Comparison of ENCODE assay signal across 13 mouse cellular contexts in the genomic region with DNA sequence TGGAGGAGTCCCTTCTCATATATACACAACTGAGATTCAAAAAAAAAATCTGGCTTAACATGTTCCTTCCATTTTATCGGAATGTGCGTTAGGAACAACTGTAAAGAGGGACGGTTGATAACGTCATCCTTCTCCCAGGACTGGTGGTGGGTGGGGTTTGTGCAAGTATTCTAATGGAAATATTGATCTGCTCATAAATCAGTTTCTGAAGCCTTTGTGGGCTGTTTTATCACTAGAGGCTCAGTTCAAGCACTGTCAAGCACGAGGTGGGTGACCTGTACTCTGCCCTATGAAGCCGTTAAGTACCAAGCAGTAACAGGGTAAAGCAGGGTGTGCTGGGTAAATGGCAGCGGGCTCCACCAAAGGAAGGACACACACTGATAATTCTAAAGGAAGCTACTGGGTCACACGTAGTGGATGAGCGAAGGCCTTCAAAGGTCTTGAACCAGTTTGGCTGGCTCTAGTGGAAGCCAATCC. TPM values are rescaled to one million over a fixed set of nuclear protein-coding genes. Genes with fewer than 3 reads are reported as not detected.
DNase-seq lines count a peak whose midpoint lies in the region; ATAC-seq lines count a peak whose summit lies in the region.
"Had no signal": no experiment of that assay in that cellular context is flagged by ENCODE, and none has a peak within 500 bp of the region (broad histone marks: within the 10 kb centered on the region; RNA-seq: fewer than 3 reads in every experiment).

No protein-coding gene starts in this region.

- ATAC-seq in hindbrain, embryonic 11.5 days (ENCODE audit: low FRiP score) = peak; percentile 41
- peak; percentile 24; the same call in 1 of the 2 replicates for ATAC-seq in forebrain, embryonic 15.5 days (replicated peaks)
- peak; percentile 64 for ATAC-seq in intestine, embryonic 14.5 days (replicated peaks; ENCODE audit: low FRiP score, low TSS enrichment, low read depth)

- no peak overlapping the region for H3K9ac ChIP-seq in hindbrain, embryonic 11.5 days (ENCODE audit: low read depth, low read length)
- no peak overlapping the region for H3K9ac ChIP-seq in forebrain, embryonic 15.5 days (replicated peaks)
- no peak overlapping the region for H3K9ac ChIP-seq in intestine, embryonic 14.5 days (ENCODE audit: low read length)
- H3K9ac ChIP-seq: embryonic facial prominence, embryonic 12.5 days had no signal

- no peak overlapping the region for H3K4me3 ChIP-seq in hindbrain, embryonic 11.5 days (ENCODE audit: low read depth, low read length)
- H3K4me3 ChIP-seq in hindbrain, embryonic 10.5 days = no peak overlapping the region
- no peak overlapping the region for H3K4me3 ChIP-seq in forebrain, embryonic 15.5 days
- no peak overlapping the region for H3K4me3 ChIP-seq in intestine, embryonic 14.5 days (ENCODE audit: low read depth, low read length)
- H3K4me3 ChIP-seq: embryonic facial prominence, embryonic 12.5 days; heart, embryonic 10.5 days had no signal

- no peaks in the 10 kb centered on the region for H3K36me3 ChIP-seq in hindbrain, embryonic 11.5 days (ENCODE audit: control insufficient read depth, insufficient read depth, low read length)
- no peaks in the 10 kb centered on the region for H3K36me3 ChIP-seq in hindbrain, embryonic 10.5 days
- H3K36me3 ChIP-seq in forebrain, embryonic 15.5 days = no peaks in the 10 kb centered on the region
- no peaks in the 10 kb centered on the region for H3K36me3 ChIP-seq in intestine, embryonic 14.5 days (ENCODE audit: control insufficient read depth, insufficient read depth, low read length)
- H3K36me3 ChIP-seq: embryonic facial prominence, embryonic 12.5 days; heart, embryonic 10.5 days had no signal

- H3K4me1 ChIP-seq in hindbrain, embryonic 11.5 days (replicated peaks; ENCODE audit: control insufficient read depth, insufficient read depth, low read length) = no peaks in the 10 kb centered on the region
- H3K4me1 ChIP-seq in hindbrain, embryonic 10.5 days (replicated peaks) = no peaks in the 10 kb centered on the region
- 0 out of 2 replicates have a peak, but pooled peaks cover 3% of the 10 kb centered on the region for H3K4me1 ChIP-seq in forebrain, embryonic 15.5 days
- no peaks in the 10 kb centered on the region for H3K4me1 ChIP-seq in intestine, embryonic 14.5 days (replicated peaks; ENCODE audit: control insufficient read depth, insufficient read depth, low read length)
- H3K4me1 ChIP-seq: embryonic facial prominence, embryonic 12.5 days; heart, embryonic 10.5 days had no signal

- no peak overlapping the region for H3K27ac ChIP-seq in hindbrain, embryonic 11.5 days (ENCODE audit: low read depth, low read length)
- H3K27ac ChIP-seq in hindbrain, embryonic 10.5 days = no peak overlapping the region
- no peak overlapping the region for H3K27ac ChIP-seq in forebrain, embryonic 15.5 days (replicated peaks)
- no peak overlapping the region for H3K27ac ChIP-seq in intestine, embryonic 14.5 days (ENCODE audit: low read depth)
- H3K27ac ChIP-seq: embryonic facial prominence, embryonic 12.5 days; heart, embryonic 10.5 days had no signal

- H3K4me2 ChIP-seq in hindbrain, embryonic 11.5 days (replicated peaks; ENCODE audit: low read depth, low read length) = no peak overlapping the region
- no peak overlapping the region for H3K4me2 ChIP-seq in forebrain, embryonic 15.5 days (replicated peaks)
- H3K4me2 ChIP-seq in intestine, embryonic 14.5 days (ENCODE audit: low read length) = no peak overlapping the region
- H3K4me2 ChIP-seq: embryonic facial prominence, embryonic 12.5 days had no signal

- 84% methylated on average over 9 of the region's 9 CpGs for WGBS in hindbrain, embryonic 11.5 days
- 87% methylated on average over 9 of the region's 9 CpGs for WGBS in hindbrain, embryonic 10.5 days
- 87% methylated on average over 9 of the region's 9 CpGs for WGBS in forebrain, embryonic 15.5 days
- WGBS in intestine, embryonic 14.5 days = 69% methylated on average over 9 of the region's 9 CpGs

- DNase-seq in hindbrain, embryonic 11.5 days (ENCODE audit: low spot score) = peak; percentile 19
- no peak for DNase-seq in hindbrain, embryonic 10.5 days (ENCODE audit: low spot score)
- DNase-seq in Muller cell, postnatal 12 days (ENCODE audit: inconsistent ontology term) = peak; percentile 17
- DNase-seq in intestine, embryonic 14.5 days (ENCODE audit: low spot score) = no peak
- no peak for DNase-seq in lung, adult 18-20 months
- DNase-seq in yolk sac, embryonic 10.5 days (ENCODE audit: low spot score) = no peak
- DNase-seq in cerebellum, postnatal 4 days (ENCODE audit: low spot score in 2 of 2) = no peak
- DNase-seq: cerebellum, adult 11 months; gastrocnemius, postnatal 14 days; lung, adult 2 months had no signal

- no peaks in the 10 kb centered on the region for H3K27me3 ChIP-seq in hindbrain, embryonic 11.5 days (ENCODE audit: control insufficient read depth, insufficient read depth, low read length)
- H3K27me3 ChIP-seq in hindbrain, embryonic 10.5 days (ENCODE audit: insufficient read depth, poor library complexity, severe bottlenecking) = no peaks in the 10 kb centered on the region
- no peaks in the 10 kb centered on the region for H3K27me3 ChIP-seq in forebrain, embryonic 15.5 days
- no peaks in the 10 kb centered on the region for H3K27me3 ChIP-seq in intestine, embryonic 14.5 days (replicated peaks; ENCODE audit: control insufficient read depth, insufficient read depth, low read length)
- H3K27me3 ChIP-seq: embryonic facial prominence, embryonic 12.5 days had no signal

- H3K9me3 ChIP-seq in hindbrain, embryonic 11.5 days (ENCODE audit: control insufficient read depth, low read length) = no peaks in the 10 kb centered on the region
- H3K9me3 ChIP-seq in hindbrain, embryonic 10.5 days = 0 out of 2 replicates have a peak, but pooled peaks cover 2% of the 10 kb centered on the region
- no peaks in the 10 kb centered on the region for H3K9me3 ChIP-seq in forebrain, embryonic 15.5 days
- H3K9me3 ChIP-seq in intestine, embryonic 14.5 days (ENCODE audit: control insufficient read depth, low read length) = no peaks in the 10 kb centered on the region
- H3K9me3 ChIP-seq: embryonic facial prominence, embryonic 12.5 days; heart, embryonic 10.5 days had no signal

RNA-seq across cellular contexts. Expression of a gene that starts 13.5 kb away (rescaled TPM):
- polyA plus RNA-seq in hindbrain, embryonic 11.5 days (2014; fragmentation: Nextera tagmentation; extraction: Ambion mirVana) = 6.2 and 8.1 TPM in 2 replicates
- 4.5 and 7.6 TPM in 2 replicates for polyA plus RNA-seq in hindbrain, embryonic 10.5 days (2016; fragmentation: Nextera tagmentation; extraction: Ambion mirVana)
- 7.9 and 8.4 TPM in 2 replicates for polyA plus RNA-seq in forebrain, embryonic 15.5 days (2015; fragmentation: Nextera tagmentation; extraction: Ambion mirVana)
- 1.5 TPM in 2 replicates for polyA plus RNA-seq in intestine, embryonic 14.5 days (2014; fragmentation: Nextera tagmentation; extraction: Ambion mirVana)
- polyA plus RNA-seq: lung, adult 2 months had no signal

RNA-seq across cellular contexts. Expression of a gene that starts 15.3 kb away (rescaled TPM):
- polyA plus RNA-seq in hindbrain, embryonic 11.5 days (2014; fragmentation: Nextera tagmentation; extraction: Ambion mirVana) = 55.0 and 63.6 TPM in 2 replicates
- polyA plus RNA-seq in hindbrain, embryonic 10.5 days (2016; fragmentation: Nextera tagmentation; extraction: Ambion mirVana) = 43.1 and 51.4 TPM in 2 replicates
- polyA plus RNA-seq in forebrain, embryonic 15.5 days (2015; fragmentation: Nextera tagmentation; extraction: Ambion mirVana) = 38.9 and 41.4 TPM in 2 replicates
- 82.6 and 84.6 TPM in 2 replicates for polyA plus RNA-seq in intestine, embryonic 14.5 days (2014; fragmentation: Nextera tagmentation; extraction: Ambion mirVana)

RNA-seq across cellular contexts. Expression of a gene that starts 47.0 kb away (rescaled TPM):
- polyA plus RNA-seq in hindbrain, embryonic 11.5 days (2014; fragmentation: Nextera tagmentation; extraction: Ambion mirVana) = 41.8 and 43.6 TPM in 2 replicates
- 31.3 and 44.6 TPM in 2 replicates for polyA plus RNA-seq in hindbrain, embryonic 10.5 days (2016; fragmentation: Nextera tagmentation; extraction: Ambion mirVana)
- 44.0 and 47.0 TPM in 2 replicates for polyA plus RNA-seq in forebrain, embryonic 15.5 days (2015; fragmentation: Nextera tagmentation; extraction: Ambion mirVana)
- polyA plus RNA-seq in intestine, embryonic 14.5 days (2014; fragmentation: Nextera tagmentation; extraction: Ambion mirVana) = 61.8 and 64.1 TPM in 2 replicates

RNA-seq across cellular contexts. Expression of a gene that starts 53.8 kb away (rescaled TPM):
- 0.05 and 0.08 TPM in 2 replicates for polyA plus RNA-seq in hindbrain, embryonic 11.5 days (2014; fragmentation: Nextera tagmentation; extraction: Ambion mirVana)
- 0.09 and 0.10 TPM in 2 replicates for polyA plus RNA-seq in hindbrain, embryonic 10.5 days (2016; fragmentation: Nextera tagmentation; extraction: Ambion mirVana)
- polyA plus RNA-seq in forebrain, embryonic 15.5 days (2015; fragmentation: Nextera tagmentation; extraction: Ambion mirVana) = 0.15 and 0.27 TPM in 2 replicates
- 0.05 and 0.13 TPM in 2 replicates for polyA plus RNA-seq in intestine, embryonic 14.5 days (2014; fragmentation: Nextera tagmentation; extraction: Ambion mirVana)

Comparison
In these comparisons a context has a peak if more than half of its experiments do, and no peak if none do; other contexts are left out.
1. DNase-seq: peak in hindbrain, embryonic 11.5 days (single experiment) and Muller cell, postnatal 12 days (single experiment); none in hindbrain, embryonic 10.5 days (single experiment), intestine, embryonic 14.5 days (single experiment), lung, adult 18-20 months (0 of 2), yolk sac, embryonic 10.5 days (single experiment) and cerebellum, postnatal 4 days (0 of 2).
2. Peak in every context shown above with its lines, with median percentiles within 50 percentile points of each other: ATAC-seq.